8 mouse cellular contexts compared by ENCODE assay signal in the genomic region with DNA sequence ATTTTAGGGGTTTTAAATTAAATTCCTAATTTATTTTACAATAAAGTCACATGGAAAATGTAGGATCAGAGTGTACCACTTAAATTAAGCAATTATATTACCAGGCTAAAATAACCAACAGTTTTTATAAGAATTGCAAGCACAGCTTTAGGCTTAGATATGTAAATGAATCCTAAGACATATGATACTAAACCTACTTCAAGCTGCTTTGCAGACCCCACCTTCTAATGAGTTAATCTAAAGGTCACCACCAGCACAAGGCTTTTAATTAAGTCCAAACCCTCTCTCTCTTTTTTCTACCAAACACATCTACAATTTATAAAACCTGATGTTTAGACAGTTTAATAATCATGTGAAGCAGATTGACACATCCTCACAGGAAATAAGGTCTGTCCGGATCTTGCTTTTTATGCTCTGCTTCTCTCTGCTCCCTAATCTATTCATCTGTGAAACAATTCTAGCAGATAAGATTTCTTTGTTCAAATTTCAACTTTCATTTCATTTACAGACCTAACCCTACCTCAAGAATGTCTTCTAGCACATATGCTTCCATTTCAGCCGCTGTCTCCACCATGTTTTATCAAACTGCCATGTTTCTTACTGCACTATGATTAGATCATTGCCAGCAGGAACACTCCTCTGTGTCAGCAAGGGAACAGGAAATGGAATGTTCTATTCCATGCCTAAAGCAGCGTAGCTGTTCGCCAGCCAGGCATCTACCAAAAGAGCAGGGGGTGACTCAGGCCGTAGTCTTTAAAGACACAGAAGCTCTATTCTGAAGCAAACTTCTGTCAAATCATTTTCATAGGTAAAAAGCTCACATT. TPM values are rescaled to one million over a fixed set of nuclear protein-coding genes. Genes with fewer than 3 reads are reported as not detected.
A peak's percentile ranks its signal among the peaks of the same experiment; 100 is the strongest.
DNase-seq lines count a peak whose midpoint lies in the region.

No protein-coding gene starts in this region.

- peak; percentile 8 to 16 for DNase-seq in spleen, postnatal 36 days (ENCODE audit: low spot score in 2 of 2)
- DNase-seq in spleen, adult 12 weeks (ENCODE audit: low spot score) = no peak
- DNase-seq in embryo, embryonic 10 days (ENCODE audit: low spot score) = peak; percentile 70
- DNase-seq in gastrocnemius, postnatal 25 days = peak; percentile 72
- DNase-seq in induced T-regulatory cell, adult 2 months (ENCODE audit: low read depth) = peak; percentile 59
- peak; percentile 63 for DNase-seq in left cerebral cortex, adult 11 months (ENCODE audit: low spot score)
- DNase-seq in lung, postnatal 14 days = peak; percentile 51
- DNase-seq in retina, postnatal 1 day = peak; percentile 82

RNA-seq across cellular contexts. Expression of a gene that starts 27.0 kb away (rescaled TPM):
- 10 to 100 TPM; 42.7 to 45.2 TPM for total RNA-seq in gastrocnemius, postnatal 25 days (2021)

RNA-seq across cellular contexts. Expression of a gene that starts 27.7 kb away (rescaled TPM):
- under 1 TPM; 0.64 to 0.70 TPM for total RNA-seq in gastrocnemius, postnatal 25 days (2021)
